Mouse (Mus musculus) layer of hippocampus, postnatal 36 days (tissue): ENCODE measurements around the gene Eps15l1. TPM values are rescaled to one million over a fixed set of nuclear protein-coding genes. Genes with fewer than 3 reads are reported as not detected.

ENCODE experiments used
- DNase-seq, 2 experiments: peaks; one replicate each; pipeline ENCODE4 v3.0.0; 2022
- total RNA-seq, 2 experiments: library from RNA; stranded (reverse); gene quantifications; 2 replicates each; pipeline ENCODE4 v1.2.3; 2021

The Eps15l1 gene
- total RNA-seq, 2 experiments from 2014 or later = 63.6 to 73.8 TPM

- no peak for DNase-seq
Observed at GRCm38 (mm10) chr8:72319921-72320802, 101.1 kb downstream of the Eps15l1 start.

DNA sequence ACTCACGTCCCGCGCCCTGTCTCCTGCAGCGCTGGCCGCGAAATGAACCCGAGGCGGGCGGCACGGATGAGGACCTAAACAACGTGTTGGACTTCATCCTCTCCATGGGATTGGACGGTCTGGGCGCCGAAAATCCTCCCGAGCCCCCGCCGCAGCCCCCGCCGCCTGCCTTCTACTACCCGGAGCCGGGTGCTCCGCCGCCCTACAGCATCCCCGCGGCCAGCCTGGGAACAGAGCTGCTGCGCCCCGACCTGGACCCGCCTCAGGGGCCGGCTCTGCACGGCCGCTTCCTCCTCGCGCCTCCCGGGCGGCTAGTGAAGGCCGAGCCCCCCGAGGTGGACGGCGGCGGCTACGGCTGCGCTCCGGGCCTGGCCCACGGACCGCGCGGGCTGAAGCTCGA, 101.9 kb downstream of the Eps15l1 start:
- DNase-seq = no peak

DNA sequence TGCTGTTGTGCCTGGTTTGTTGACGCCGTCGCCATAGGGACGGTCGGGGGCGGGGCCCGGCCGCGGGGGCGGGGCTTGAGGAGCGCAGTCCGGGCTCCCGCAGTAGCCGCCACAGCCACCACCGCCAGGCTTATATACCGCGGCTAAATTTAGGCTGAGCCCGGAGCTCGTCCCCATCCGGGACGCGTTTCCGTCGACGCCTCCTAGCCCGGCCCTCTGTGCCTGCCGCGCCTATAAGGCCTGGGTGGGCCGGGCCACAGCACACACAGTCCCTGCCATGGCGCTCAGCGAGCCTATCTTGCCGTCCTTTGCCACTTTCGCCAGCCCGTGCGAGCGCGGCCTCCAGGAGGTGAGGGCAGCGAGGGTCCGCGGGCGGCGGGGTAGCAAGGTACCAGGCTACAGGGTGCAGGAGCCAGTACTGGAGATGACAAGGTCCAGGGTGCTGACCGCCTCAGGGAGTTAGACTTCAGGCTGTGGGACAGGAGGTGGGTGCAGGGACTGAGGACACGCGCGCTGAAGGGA, 102.4 kb downstream of the Eps15l1 start, which contains the start of gene Klf2:
Gene Klf2, plus strand, starts transcription at position 233 of the 522 bp plus-strand sequence.
- peak; percentile 85 for DNase-seq

DNA sequence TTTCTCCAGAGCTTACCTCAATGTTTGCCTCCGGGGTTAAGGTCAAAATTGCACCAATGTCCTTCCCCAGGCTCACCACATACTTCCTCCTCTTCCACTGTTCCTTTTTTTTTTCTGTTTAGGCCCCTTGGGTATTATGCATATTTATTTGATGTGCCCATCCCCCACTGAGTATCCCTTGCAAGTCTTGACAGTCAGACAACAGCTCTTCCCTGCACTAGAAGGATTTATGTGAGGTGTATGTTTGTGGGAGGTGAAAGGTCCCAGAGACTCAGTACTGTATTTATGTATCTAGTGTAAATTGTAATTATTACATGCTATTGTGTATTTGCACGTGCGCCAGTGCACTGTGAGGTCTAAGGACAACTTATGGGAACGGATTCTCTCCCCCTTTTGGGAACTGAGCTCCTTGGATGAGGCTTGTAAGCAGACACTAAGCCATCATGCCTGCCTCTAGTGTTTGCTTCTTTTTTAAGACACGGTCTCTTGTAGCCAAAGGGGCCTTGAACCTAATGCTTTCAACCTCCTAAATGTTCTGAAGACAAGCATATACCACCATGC, 103.4 kb downstream of the Eps15l1 start:
- no peak for DNase-seq

- DNase-seq = no peak
Observed at GRCm38 (mm10) chr8:72316053-72316695, 105.1 kb downstream of the Eps15l1 start.

GRCm38 (mm10) chr8:72312926-72313518, 108.2 kb downstream of the Eps15l1 start:
- no peak for DNase-seq

DNA sequence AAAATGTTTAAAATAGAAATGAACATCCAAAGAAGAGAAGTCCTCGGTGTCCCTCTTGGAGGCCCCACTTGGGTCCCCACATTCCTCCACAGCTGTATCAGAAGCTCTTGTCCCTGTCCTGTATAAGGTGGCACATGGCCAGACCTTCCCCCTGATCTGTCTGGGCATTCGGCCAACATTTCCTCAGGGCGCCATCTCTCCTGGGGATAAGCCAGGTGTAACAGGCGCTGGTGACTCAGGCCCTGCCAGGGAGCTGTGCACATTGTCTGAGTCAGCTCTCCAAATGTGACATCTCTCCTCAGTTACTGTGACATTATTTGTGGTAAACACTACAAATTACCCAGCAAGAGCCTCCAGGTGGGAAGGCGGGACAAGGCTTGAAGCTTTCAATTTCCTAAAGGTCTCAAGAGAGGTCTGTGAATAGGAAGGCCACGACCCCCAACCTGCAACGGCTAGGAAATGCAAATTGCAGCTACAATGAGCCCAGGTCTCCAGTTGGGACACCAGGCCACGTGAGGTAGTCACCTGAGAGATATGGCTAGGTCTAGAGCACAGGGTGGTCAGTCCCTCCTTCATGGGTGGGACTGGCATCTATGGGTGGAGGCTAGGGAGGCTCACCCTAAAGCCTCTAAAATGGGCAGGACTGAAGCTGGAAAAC, 110.3 kb downstream of the Eps15l1 start:
- DNase-seq = peak; percentile 65 to 67

GRCm38 (mm10) chr8:72308276-72308675, 113.0 kb downstream of the Eps15l1 start:
- no peak for DNase-seq

DNA sequence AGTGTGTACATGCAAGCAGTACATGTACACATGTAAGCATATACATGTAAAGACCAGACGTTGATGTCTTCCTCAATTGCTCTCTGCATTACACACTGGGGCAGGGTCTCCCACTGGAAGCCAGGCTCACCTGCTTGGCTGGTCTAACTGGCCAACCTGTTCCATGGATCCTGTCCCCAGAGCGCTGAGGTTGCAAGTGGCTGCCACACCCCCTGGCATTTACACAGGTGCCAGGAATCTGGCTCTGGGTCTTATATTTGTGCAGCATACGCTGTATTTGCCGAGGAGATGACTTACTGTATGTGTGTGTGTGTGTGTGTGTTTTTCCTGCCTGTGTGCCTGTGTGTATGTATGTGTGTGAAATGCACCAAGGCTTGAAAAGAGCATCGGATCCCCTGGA, 114.3 kb downstream of the Eps15l1 start:
- DNase-seq = no peak

DNA sequence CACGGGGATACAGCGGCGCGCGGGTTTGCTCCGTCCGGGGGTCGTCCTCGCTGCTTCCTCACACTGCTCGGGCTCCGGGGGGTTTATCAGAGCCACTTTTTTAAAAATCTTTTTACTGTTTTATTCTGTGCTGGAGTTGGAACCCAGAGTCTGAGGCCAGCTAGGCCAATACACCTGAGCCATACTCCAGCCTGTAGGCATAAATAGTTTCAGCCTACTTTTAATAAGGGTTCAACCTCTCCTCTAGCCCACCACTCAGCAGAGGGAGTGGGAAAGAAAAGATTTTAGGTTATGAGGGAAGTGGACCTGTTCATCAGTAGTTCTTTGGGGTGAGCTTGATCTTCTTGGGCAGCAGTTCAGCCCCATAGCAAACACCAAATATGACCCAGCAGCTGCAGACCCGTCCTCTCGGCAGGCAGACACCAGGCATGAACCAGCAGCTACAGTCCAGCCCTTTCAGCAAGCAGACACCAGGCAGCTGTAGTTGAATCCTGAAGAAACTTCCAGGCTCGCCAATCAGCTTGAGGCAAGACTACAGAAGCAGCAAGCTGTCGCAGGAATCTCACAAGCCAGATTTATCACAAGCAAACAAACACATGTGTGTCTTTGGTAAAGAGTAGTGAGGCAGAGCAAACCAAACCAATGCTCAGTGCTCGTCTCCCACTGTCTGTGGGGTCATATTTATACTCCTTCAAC, 115.9 kb downstream of the Eps15l1 start, which contains the start of gene Gm10282:
Gene Gm10282, minus strand, starts transcription at position 51 of the 696 bp plus-strand sequence.
- no peak for DNase-seq

DNA sequence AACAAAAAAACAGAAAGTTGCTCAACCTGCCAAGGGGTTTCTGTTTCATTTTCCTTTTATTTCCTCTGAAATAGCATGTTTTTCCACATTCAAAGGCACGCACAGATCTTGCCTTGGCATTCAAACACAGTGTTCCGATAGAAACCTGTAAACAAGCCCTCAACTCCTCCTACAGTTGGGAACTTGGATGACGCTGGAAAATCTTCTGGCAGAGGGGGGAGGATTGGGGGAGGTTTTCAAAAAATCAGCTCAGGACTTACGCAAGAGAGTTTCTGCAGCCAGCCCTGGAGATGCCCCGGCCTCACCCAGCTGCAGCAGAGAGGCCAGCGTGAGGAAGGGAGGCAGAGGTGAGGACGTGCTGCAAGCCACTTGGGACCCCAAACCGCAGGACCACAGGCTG, 117.6 kb downstream of the Eps15l1 start:
- no peak for DNase-seq

GRCm38 (mm10) chr8:72302986-72303612, 118.2 kb downstream of the Eps15l1 start:
- DNase-seq = no peak

DNA sequence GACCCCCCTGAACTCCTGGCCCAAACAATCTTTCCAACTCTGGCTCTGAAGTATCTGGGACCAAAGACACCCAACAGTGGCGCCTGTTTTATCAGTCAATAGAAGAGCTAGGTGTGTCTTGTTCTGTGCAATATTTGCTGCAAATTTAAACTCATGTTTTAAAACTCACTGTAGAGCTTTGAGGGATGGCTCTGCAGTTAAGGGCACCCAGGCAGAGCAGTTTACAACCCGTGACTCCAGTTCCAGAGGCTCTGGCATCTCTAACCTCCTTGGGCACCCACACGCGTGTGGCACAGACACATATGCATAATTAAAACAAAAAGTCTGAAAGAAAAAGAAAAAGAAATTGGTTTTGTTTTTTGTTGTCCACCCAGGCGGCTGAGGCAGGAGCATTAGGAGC, 119.8 kb downstream of the Eps15l1 start:
- DNase-seq = no peak

DNA sequence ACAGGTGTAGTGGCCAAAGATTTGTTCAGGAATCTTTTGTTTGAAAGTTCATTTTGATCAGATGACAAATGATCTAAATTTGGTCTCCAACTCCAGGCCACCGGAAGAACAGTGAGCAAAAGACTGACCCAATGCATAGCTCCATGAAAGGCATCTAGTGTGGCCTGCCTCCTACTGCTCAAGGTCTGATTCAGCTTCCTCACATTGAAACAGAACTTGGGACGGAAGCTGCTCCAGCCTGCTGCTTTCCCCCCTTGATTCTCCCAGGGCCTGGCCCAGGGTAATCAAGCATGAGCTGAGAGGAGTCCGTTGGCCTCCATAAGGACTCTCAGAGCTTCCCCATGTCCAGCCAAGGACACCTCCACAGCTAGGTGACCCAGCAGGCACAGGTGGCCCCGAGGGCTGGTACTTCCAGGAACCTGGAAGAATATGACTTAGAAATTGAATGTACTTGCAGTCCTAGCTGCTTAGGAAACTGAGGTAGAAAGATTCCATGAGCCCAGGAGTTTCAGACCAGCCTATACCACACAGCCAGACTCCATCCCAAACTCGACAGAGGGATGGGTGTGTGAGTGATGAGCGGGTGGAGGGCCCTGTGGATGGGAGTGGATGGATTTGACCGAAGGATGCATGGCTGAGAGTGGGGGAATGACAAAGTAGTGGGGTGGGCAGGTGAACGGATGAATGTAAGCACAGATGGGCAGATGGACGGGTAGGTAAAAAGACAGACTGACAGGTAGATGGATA, 120.4 kb downstream of the Eps15l1 start:
- no peak for DNase-seq

DNA sequence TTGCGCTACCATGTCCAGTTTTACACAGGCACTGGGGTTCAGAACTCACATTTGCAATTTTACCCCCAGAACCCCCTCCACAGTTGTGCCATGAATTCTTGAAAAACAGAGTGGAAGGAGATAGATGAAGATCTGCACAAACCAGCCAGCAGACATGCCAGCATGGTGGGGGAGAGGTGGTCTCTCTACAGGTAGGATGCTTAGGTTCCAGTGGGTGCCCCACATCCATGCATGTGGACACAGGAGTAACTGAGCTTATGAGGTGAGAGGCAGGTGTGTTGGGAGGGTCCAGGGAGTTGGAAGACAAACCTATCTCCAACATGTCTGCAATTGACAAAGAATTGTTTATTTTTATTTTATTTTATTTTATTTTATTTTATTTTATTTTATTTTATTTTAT, 122.3 kb downstream of the Eps15l1 start:
- no peak for DNase-seq

DNA sequence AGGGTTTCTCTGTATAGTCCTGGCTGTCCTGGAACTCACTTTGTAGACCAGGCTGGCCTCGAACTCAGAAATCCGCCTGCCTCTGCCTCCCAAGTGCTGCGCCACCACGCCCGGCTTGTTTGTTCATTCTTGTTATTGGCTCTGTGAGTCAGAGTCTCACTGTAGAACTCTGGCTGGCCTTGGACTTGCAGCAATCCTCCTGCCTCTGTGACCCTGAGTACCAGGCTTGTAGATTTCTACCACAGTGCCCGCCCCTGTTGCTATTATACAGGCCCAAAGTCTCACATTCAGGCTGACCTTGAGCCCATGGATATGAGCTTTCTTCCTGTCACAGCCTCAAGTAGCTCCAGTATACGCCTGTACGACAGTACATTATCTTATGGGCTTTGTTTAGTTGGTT, 124.7 kb downstream of the Eps15l1 start:
- no peak for DNase-seq

DNA sequence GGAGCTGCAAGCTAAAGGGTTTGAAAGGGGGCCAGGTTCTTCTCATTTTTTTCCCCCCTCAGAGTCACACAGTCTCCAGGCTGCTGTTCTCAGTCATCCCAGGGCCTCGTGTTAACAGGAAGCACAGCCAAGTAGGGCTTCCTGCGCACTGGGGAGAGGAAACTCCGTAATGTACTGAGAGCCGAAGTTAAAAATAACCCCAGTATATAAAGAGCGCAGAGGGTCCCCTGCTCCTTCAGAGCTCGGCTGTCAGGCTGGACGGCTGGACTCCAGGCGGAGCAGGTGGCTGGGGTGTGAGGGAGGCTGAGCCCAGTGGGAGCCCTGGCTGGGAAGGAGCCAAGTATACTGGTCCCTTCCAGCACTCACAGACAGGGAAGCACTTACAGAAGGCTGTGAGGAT, 125.6 kb downstream of the Eps15l1 start:
- DNase-seq = peak; percentile 41 to 51

- DNase-seq = no peak
Observed at GRCm38 (mm10) chr8:72295125-72295524, 126.1 kb downstream of the Eps15l1 start.

GRCm38 (mm10) chr8:72293309-72293708, 128.0 kb downstream of the Eps15l1 start:
- no peak for DNase-seq

DNA sequence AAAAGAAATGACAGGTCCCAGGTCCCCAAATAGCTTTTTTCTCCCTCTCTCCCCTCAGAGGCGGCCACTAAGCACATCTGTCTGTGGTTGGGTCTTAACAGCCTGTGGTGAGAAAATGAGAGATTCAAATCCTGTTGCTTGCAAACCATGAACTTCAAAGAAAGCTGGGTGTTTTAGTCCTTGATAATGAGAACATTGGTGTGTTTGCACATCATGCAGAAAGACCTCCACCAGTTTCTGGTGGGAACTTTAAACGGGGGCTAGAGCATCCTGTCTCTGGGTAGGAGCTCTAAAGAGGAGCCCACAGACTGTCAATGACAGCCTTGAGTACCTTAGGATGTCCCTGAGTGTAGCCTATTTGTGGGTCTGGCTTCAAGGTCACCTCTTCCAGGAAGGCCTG, 130.2 kb downstream of the Eps15l1 start:
- no peak for DNase-seq
